Mouse (Mus musculus) hindbrain, embryonic 15.5 days (tissue): ENCODE results near the gene Olfr630. TPM values are rescaled to one million over a fixed set of nuclear protein-coding genes. Genes with fewer than 3 reads are reported as not detected.

Experiments used
- ATAC-seq: fragments of 200-750 bp; cut with Nextera tagmentation; 2 replicates; pipeline ENCODE4 v1.8.0; 2017; ENCODE audit warnings: low read depth, moderate number of reproducible peaks, moderate TSS enrichment; ENCODE audit not compliant: low FRiP score
- H3K27ac ChIP-seq: fragments of 300-500 bp; sonication (generic); replicated peaks from 2 replicates; pipeline ENCODE4 v1.5.1; 2015; ENCODE audit warnings: mild to moderate bottlenecking, inconsistent platforms
- H3K27me3 ChIP-seq: fragments of 300-500 bp; sonication (generic); 2 replicates; pipeline ENCODE4 v1.6.1; 2015; ENCODE audit warnings: control low read depth, inconsistent platforms
- H3K36me3 ChIP-seq: fragments of 300-500 bp; sonication (generic); 2 replicates; pipeline ENCODE4 v1.6.1; 2015; ENCODE audit warnings: control low read depth, inconsistent platforms
- H3K4me1 ChIP-seq: fragments of 300-500 bp; sonication (generic); replicated peaks from 2 replicates; pipeline ENCODE4 v1.6.1; 2015; ENCODE audit warnings: control low read depth, inconsistent platforms
- H3K4me2 ChIP-seq: fragments of 300-500 bp; sonication (generic); 2 replicates; pipeline ENCODE4 v1.6.1; 2015; ENCODE audit warnings: moderate library complexity, mild to moderate bottlenecking, inconsistent platforms
- H3K4me3 ChIP-seq: fragments of 300-500 bp; sonication (generic); 2 replicates; pipeline ENCODE4 v1.5.1; 2015; ENCODE audit warnings: mild to moderate bottlenecking, inconsistent platforms
- H3K9ac ChIP-seq: fragments of 300-500 bp; sonication (generic); 2 replicates; pipeline ENCODE4 v1.6.1; 2015; ENCODE audit warnings: inconsistent platforms
- H3K9me3 ChIP-seq: fragments of 300-500 bp; sonication (generic); 2 replicates; pipeline ENCODE4 v1.6.1; 2016; ENCODE audit warnings: control low read depth, inconsistent platforms
- WGBS: fragments of 180-500 bp; shearing (Covaris S2); methylation state at CpG from one replicate; pipeline ENCODE4 v1.1.7; 2015; 5-methylcytosine and 5-hydroxymethylcytosine counted together
- polyA plus RNA-seq: library from polyadenylated mRNA; unstranded; fragments of >200 nt; fragmentation: Nextera tagmentation; extraction: Ambion mirVana; gene quantifications from 2 replicates; pipeline ENCODE4 v1.2.1, GENCODE M21; 2015

Gene Olfr630
- polyA plus RNA-seq, 1 experiment from 2014 or later = not detected

DNA sequence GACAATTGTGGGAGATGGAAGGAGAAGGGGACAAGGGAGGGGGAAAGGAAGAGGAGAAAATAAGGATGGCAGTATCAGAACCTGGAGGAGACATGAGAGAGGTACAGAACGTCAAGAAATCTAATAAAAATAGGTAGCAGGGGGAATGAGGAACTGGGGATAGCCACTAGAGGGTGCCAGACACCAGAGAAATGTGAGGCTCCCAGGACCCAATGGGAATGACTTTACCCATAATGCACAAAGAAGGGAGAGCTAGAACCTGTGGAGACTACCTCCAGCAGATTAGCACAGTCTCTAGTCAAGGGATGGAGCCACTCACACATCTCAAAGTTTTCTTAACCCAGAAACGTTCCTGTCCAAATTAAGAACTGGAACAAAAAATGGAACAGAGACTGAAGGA lies 45.1 kb downstream of the Olfr630 start:
- H3K9ac ChIP-seq = no peak overlapping the region
- no peak for ATAC-seq
- no peak overlapping the region for H3K4me3 ChIP-seq
- 38% methylated on average over 2 of the region's 2 CpGs for WGBS
- no peak overlapping the region for H3K4me2 ChIP-seq
- H3K27ac ChIP-seq = no peak overlapping the region
- H3K27me3 ChIP-seq = no peaks in the 10 kb centered on the region
- no peaks in the 10 kb centered on the region for H3K36me3 ChIP-seq
- H3K9me3 ChIP-seq = no peaks in the 10 kb centered on the region
- H3K4me1 ChIP-seq = no peaks in the 10 kb centered on the region

Other genes with a start within 250 kb of the Olfr630 start
- not detected in 2 replicates for gene Olfr610, start 245.2 kb downstream of the Olfr630 start, polyA plus RNA-seq
- not detected in 2 replicates for gene Olfr611, start 236.5 kb downstream of the Olfr630 start, polyA plus RNA-seq
- not detected in 2 replicates for gene Olfr612, start 214.6 kb downstream of the Olfr630 start, polyA plus RNA-seq
- gene Olfr613, start 209.3 kb downstream of the Olfr630 start, polyA plus RNA-seq = not detected in 2 replicates
- not detected in 2 replicates for gene Olfr615, start 201.3 kb downstream of the Olfr630 start, polyA plus RNA-seq
- gene Olfr616, start 188.2 kb downstream of the Olfr630 start, polyA plus RNA-seq = not detected in 2 replicates
- gene Olfr617, start 184.3 kb downstream of the Olfr630 start, polyA plus RNA-seq = not detected in 2 replicates
- not detected in 2 replicates for gene Olfr618, start 167.2 kb downstream of the Olfr630 start, polyA plus RNA-seq
- gene Olfr619, start 156.8 kb downstream of the Olfr630 start, polyA plus RNA-seq = not detected in 2 replicates
- not detected in 2 replicates for gene Olfr620, start 144.8 kb downstream of the Olfr630 start, polyA plus RNA-seq
- gene Olfr622, start 114.6 kb downstream of the Olfr630 start, polyA plus RNA-seq = not detected in 2 replicates
- not detected in 2 replicates for gene Olfr623, start 93.6 kb downstream of the Olfr630 start, polyA plus RNA-seq
- 0.03 TPM in 1 of 2 replicates, not detected in the other for gene Olfr624, start 86.1 kb downstream of the Olfr630 start, polyA plus RNA-seq
- gene Olfr625-ps1, start 74.6 kb downstream of the Olfr630 start, polyA plus RNA-seq = not detected in 2 replicates
- gene Olfr243, start 42.7 kb downstream of the Olfr630 start, polyA plus RNA-seq = not detected in 2 replicates
- not detected in 2 replicates for gene Olfr628, start 27.0 kb downstream of the Olfr630 start, polyA plus RNA-seq
- not detected in 2 replicates for gene Olfr629, start 12.4 kb downstream of the Olfr630 start, polyA plus RNA-seq
- not detected in 2 replicates for gene Olfr69, start 14.3 kb upstream of the Olfr630 start, polyA plus RNA-seq
- gene Olfr68, start 22.4 kb upstream of the Olfr630 start, polyA plus RNA-seq = not detected in 2 replicates
- not detected in 2 replicates for gene Olfr67, start 34.5 kb upstream of the Olfr630 start, polyA plus RNA-seq
- gene Hbb-bt, start 56.7 kb upstream of the Olfr630 start, polyA plus RNA-seq = 1,494 and 1,956 TPM in 2 replicates
- gene Hbb-bs, start 70.8 kb upstream of the Olfr630 start, polyA plus RNA-seq = 4,421 and 5,872 TPM in 2 replicates
- not detected in 2 replicates for gene Hbb-bh2, start 83.2 kb upstream of the Olfr630 start, polyA plus RNA-seq
- 1.3 and 2.5 TPM in 2 replicates for gene Hbb-bh1, start 85.8 kb upstream of the Olfr630 start, polyA plus RNA-seq
- 123 and 187 TPM in 2 replicates for gene Hbb-y, start 95.9 kb upstream of the Olfr630 start, polyA plus RNA-seq
- not detected in 2 replicates for gene Olfr66, start 128.9 kb upstream of the Olfr630 start, polyA plus RNA-seq
- not detected in 2 replicates for gene Olfr64, start 137.2 kb upstream of the Olfr630 start, polyA plus RNA-seq
- not detected in 2 replicates for gene Olfr65, start 146.2 kb upstream of the Olfr630 start, polyA plus RNA-seq
- not detected in 2 replicates for gene Olfr631, start 171.5 kb upstream of the Olfr630 start, polyA plus RNA-seq
- not detected in 2 replicates for gene Olfr632, start 177.0 kb upstream of the Olfr630 start, polyA plus RNA-seq
- not detected in 2 replicates for gene Olfr633, start 187.1 kb upstream of the Olfr630 start, polyA plus RNA-seq
- gene Olfr635, start 213.8 kb upstream of the Olfr630 start, polyA plus RNA-seq = not detected in 2 replicates
- gene Olfr638, start 241.4 kb upstream of the Olfr630 start, polyA plus RNA-seq = not detected in 2 replicates